Mouse (Mus musculus) retina, postnatal 7 days (tissue): ENCODE measurements around the gene Ubash3b.

ENCODE experiments used
- DNase-seq: peaks from one replicate; pipeline ENCODE4 v3.0.0-alpha.2; 2012; ENCODE audit warnings: low read depth, low spot score

Ubash3b gene

DNA sequence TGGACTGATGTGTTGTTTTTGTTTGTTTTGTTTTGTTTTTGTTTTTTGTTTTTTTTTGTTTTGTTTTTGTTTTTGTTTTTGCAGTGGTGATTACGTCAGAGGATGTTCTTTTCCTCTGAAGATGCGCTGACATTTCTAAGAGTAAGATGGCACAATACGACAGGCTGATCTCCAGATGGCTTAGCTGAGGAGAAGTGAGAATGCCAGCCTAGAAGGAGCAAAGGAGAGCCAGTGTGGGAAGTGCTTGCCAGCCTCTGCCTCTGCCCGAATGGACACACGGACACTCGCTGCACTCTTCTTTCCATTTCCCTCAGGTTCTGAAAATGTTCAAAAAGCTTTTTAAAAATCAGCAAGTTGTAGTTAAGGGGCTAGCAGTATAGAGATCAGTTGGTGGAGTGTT, 6.7 kb upstream of the Ubash3b start:
- DNase-seq = no peak

DNA sequence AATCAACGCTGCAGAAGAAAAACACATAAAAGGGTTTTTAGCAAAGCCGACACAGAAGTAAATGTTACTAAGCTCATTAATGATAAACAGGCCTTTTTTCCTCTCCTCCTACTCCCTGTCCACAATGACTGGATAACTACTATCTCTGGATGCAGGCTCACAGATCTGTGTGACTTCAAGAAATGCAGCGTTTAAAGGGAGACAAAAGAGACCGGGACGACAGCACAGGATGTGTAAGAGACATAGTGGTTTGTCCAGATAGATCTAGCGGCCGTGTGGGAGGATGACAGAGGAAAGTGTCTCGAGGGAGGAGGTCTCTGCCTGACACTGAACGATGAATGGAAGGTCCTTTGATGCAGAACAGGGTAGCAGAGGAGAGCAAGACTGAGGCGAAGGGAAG, 5.4 kb upstream of the Ubash3b start:
- DNase-seq = no peak

DNA sequence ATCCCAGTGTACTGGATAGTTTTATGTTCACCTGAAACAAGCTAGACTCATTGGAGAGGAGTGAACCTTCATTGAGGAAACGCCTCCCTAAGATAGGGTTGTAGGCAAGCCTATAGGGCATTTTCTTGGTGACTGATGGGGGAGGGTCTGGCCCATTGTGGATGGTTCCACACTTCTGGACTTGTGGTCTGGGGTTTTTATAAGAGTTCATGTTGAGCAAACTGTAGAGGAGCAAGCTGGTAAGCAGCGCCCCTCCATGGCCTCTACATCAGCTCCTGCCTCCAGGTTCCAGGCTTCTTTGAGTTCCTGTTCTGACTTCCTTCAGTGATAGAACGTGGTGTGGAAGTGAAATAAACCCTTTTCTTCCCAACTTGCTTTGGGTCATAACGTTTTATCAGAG, 866 bp upstream of the Ubash3b start:
- DNase-seq = no peak

DNA sequence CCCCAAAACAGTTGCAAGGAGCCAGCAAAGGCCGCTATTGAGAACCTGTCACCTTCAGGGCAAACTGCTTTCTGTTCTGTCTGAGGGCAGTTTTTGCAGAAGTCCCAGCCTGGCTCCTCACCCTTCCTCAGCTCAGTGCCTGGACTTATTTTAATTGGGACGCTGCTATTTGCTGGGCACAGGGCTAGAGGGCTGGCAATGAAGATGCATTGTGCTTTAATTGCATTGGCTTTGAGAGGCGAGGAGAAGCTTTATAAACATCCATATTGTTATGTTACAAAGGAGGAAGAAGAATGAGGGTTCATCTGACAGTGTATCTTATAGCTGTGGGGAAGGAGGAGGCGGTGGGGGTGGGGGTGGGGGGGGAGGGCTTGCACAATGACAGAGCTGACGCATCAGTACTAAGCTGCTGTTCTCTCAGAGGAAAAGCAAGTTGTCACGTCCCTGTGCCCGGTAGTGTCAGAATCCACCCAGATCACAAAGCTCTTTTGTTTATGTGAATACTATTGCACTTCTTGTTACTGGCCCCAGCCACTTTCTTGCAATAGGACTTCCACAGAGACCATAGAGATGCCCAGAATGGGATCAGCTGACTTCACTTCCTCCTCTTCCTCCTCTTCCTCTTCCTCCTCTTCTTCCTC, 841 bp downstream of the Ubash3b start:
- DNase-seq = no peak

DNA sequence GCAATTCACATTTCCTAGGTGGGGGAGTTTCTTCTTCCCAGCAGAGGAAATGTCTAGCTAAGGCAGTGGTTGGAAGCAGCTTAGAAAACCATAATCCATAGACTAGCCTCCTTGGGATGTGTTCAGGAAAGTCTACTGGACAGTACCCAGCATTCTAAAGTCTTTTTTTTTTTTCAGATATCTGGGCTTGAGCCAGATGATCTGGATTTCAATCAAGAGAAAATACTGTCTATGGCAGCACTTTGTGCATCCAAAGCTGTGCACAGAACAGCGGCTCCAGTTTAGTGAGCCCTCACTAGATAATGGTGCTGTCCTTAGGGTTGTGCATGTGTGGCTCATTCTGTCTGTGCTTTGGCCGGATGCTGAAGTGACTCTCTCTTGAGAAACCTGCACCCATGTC, 2.3 kb downstream of the Ubash3b start:
- no peak for DNase-seq

DNA sequence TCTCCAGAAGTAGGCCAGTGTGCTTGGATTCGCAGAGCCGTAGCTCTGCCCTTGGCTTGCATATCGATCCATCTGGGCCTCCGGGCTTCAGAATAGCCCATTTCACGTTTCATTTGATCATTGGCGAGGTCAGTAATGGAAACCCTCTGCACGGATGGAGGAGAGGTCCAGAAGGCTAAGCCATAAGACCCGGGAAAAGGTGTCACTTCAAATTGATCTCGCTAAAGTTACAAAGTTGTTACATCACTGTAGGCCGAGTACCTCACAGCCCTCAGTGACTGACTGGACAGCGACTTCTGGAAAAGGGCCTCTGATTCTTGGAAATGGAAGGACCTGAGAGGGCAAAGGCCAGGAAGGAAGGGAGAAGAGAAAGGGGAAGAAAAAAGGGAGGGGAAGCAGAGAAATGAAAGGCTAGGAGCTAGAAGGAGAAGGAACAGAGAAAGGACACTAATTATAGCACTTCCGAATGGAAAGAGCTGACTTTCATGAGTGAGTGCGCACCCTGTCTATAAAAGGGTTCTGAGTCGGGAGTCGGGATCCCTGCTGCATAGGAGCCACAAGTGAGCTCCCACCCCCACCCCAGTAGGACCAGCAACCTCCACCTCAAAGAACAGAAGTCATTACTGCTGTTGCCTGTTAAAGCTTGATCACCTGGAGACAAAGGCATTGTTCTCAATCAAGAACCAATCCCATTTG, 3.5 kb downstream of the Ubash3b start:
- DNase-seq = no peak

DNA sequence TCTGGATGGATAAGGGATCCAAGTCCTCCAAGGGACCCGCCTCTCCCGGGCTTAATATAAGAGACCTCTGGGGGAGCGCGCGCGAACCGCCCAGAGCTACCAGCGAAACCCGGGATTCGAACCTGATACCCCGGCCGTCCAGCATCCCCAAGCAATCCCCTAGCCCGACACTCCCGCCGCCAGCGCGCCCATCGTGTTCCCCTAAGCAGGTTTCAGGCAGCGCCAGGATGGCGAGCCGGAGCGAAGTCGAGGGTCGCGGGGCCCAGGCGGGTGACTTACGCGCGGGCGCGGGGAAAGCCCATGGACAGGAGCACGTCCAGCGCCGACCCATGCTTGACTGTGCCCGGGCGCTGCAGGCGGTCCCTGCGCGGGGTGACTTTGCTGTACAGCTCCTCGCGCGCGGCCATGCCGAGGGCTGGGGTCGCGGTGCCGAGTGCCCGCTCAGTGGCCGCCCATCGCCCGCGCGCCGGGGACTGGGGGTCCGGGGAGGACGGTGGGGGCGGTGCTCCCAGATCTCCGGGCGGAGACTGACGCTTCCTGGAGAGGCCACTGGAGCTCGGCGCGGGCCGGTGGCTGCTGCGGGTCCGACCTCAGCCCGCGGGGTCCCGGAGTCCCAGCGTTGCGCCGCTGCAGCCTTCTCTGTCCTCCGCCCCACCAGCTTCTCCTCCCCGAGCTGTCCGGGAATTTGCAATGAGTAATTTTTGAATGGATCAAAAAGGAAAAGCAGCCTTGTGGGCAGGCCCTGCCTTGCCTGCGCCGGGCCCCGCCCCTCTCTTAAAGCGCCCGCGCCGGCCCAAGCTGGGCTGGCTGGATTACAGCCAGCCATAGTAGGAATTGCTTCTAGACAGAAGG, 4.3 kb downstream of the Ubash3b start:
- peak; percentile 56 for DNase-seq

DNA sequence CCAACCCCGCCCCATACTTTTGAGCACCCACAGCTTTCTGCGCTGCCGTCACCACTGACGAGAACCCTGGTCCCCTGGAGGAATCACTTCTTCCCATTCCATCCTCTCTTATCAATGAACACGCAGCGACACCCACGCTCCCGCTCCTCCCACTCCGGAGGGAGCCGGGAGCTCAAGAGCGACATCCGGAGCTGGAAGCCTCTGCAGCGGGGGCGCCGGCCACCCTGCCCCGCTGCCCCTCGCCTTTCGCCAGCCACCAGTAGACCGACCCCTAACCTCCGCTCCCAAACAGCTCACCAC, 4.8 kb downstream of the Ubash3b start:
- no peak for DNase-seq

DNA sequence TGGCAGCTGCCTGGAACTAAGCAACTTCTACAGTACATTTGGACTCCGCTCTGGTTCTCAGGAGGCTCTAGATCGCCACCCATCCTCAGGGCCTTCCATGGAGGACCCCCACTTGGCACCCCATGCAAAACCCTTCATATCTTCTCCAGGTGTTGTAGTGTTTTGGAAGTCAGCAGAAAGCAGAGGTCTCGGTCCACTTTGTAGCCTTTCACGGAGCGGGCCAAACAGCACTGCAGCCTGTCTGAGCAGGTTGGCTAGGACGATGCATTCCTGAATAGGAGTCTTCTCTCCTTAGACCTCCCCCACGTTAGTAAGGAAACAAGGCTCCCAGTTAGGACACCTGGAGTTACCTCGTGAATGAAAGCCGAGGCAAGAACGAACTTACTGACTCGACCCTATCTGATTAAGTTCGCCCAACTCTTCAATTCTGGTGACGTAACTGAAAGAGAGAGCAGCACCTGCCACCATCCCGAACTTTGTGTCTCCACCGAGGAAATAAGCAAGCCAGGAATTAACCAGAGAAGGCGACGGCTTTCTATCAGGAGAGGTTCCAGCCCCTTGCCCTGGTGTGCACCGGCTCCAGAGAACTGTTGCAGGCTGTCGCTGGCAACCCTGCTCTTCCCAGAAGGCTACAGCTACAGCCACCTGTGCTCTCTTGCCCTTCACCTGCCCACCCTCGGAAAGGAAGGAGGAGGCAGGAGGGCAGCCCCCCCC, 5.3 kb downstream of the Ubash3b start:
- no peak for DNase-seq

DNA sequence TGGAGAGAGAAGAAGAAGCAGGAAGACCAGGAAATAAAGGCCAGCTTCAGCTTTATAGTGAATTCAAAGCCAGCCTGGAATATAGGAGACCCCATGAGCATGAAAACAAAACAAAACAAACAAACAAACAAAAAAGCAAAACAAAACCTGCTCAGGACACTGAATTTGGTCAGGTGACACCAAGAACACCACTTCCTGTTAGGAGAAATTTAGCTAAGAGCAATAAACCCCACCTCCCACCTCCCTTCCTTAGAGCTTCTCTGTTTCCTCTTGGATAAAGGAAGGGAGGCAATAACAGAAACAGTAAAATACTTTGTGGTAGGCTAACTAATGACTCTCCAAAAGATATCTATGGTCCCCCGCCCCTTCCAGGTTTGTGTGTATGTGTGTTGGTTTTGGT, 7.5 kb downstream of the Ubash3b start:
- DNase-seq = no peak

DNA sequence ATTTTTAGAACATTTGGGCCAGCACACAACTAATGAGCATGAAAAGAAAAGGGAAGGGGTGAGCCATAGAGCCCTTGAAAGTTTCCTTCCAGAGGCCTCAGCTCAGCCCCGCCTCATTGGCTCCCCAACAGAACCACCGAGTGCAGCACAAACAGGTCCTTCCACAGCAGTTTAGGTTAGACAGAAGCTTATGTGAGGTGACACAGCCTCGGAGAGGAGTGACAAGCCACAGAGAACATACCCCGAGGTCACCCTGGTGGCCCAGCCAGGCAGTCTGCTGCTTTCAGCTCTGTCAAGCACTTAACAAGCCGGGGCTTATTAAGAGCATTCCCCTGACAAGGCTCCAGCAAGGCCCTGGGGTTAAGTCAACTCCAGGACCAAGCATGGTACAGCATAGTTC, 8.4 kb downstream of the Ubash3b start:
- DNase-seq = no peak

DNA sequence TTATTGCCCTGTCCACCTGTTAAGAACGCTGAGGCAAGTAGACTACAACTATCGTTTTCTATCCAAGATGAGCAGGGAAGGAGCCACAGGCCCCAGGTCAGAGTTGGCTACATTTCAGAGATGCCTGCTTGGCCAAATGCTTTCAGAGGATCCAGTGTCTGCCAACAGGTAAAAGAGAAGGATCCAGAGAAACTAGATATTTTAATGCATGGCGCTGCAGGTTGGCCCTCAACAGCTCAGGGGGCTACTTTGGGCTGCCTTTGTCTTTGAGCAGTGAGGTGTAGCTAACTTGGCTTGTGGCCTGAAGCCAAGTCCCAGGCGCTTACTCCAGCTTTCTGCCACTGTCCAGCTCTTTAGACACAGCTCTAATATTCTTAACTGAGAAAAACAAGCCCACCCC, 10.0 kb downstream of the Ubash3b start:
- no peak for DNase-seq

DNA sequence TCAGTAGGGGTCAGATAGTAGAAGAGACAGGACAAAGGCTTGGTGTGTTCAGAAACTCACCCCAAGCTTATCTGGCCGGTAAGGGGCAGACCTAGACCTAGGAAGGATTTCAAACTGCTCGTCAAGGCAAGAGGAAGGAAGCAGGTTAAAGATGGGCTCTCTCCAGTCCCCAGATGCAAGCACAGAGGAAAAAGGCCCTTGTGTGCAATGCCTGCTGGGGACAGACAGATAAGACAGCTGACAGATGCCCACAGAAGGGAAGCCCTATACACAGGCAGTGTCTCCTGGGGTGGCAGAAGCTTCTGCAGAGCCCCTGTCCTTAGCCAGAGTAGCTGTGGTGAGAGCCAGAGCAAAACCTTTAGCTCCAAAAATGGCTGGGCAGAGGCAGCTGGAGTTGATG, 11.6 kb downstream of the Ubash3b start:
- no peak for DNase-seq

DNA sequence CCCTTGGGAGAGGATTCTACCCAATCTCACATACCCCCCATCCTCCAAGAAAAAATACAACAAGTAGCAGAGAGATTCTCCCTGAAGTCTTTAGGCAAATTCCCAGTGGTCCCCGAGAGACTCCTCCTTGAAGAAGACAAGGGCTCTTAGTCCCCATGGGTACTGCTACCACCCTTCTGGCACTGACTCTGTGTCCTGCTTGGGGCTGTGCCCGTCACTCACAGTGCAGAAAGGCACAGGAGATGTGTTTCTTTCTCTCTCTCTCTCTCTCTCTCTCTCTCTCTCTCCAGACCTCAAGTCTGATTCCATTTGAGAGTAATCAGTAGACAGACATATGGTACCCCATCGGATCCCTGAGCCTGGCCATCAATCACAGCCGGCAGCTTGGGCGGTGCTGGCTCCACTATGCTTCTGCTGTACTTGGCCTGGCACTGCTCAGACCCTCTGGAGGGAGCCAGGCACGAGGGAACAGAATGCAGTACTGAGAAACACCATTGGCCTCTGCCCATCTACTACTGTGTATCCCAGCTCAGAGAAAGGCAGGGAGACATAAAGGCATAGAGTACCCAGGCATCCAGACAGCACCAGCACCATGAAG, 12.3 kb downstream of the Ubash3b start:
- DNase-seq = no peak

DNA sequence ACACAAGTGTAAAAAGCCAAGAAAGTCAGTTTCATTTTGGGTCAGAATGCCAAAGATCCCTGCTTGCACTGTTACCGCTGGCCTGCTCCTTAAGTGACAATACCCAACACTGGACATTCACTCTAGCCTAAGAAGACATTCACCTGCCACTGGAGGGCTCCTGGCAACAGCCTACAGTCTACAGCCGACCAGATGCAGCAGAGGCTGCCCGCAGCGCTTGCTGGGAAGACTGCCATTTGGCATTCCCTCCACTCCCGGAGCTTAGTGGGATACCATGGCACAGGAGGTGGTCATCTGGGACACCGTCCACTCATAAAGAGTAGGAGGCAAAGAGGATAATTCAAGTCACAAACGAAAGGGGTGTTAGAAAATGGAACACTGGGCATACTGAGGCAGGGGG, 12.9 kb downstream of the Ubash3b start:
- DNase-seq = no peak

DNA sequence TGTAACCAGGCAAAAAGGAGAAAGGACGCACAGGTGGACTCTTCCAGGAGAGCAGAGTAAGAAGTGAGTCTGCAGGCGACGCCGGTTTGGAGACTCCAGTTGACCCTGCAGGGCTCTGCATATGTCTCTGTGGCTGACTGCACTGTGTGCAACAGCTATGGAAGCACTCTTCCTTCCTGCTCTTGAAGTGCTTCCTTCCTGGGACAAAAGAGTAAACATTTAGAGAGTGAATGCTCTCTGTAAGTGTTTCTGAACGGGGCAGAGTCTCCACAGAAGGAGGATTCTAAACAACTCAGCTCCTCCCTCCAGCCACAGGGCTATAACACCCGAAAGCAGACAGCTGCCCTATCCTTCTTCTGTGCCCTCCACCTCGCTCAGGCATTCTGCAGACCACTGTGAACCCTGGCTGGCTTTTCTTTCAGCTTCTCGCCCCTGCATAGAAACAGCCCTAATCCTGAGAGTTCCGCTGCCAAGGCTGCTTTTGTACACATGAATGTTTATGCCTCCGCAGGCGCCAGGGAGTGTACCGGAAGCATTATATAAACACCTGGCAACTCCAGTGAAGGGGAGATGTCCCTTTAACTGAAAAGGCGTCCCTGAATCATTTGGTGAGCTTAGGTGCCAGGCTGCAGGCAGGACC, 14.2 kb downstream of the Ubash3b start:
- no peak for DNase-seq

DNA sequence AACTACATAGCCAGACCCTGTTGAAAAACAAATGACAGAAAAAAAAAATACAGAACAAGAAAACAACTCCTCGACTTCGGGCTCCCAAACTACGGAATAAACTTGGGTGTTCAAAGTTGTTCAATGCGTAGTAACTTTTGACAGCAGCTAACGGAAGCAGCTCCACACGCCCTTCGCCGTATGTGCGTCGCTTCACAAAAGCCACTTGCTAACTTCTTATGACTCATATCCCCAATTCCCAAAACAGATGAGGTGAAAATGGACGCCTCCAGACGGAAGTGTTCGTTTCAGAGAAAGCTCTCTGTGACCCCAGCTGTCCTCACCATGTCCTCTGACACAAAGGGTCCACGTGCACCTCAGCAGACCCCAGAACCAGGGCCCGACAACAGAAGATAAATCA, 17.7 kb downstream of the Ubash3b start:
- DNase-seq = no peak

DNA sequence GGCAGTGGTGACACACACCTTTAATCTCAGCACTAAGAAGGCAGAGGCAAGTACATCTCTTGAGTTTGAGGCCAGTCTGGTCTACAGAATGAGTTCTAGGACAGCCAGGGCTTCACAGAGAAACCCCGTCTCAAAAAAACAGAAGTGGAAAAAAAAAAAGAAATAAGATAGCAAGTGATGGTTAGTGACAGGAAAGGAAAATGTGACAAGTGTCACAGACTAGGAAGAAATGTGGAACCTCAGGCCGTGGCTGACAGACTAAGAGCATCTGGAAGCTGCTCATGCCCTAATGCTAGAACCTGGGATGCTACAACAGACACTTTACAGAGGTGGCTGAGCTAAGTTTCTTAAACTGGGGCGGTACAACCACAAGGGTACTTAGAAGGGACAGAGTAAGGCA, 18.4 kb downstream of the Ubash3b start:
- no peak for DNase-seq

DNA sequence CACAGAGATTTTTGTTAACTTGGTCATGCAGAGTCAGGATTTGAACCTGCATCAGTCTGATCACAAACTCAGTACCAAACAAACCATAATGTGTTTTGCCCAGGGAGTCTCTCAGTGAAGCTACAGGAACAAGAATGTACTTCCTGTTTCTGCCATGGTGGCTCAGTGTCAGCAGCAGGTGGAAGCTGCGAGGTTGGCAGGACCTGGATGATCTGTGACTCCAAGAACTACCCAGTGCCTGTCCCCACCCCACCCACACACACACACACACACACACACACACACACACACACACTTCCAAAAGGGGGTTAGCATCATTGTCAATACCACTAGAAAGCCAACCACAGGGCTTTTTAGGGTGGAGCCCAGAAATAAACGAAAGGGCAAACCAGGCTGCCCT, 20.5 kb downstream of the Ubash3b start:
- DNase-seq = no peak

DNA sequence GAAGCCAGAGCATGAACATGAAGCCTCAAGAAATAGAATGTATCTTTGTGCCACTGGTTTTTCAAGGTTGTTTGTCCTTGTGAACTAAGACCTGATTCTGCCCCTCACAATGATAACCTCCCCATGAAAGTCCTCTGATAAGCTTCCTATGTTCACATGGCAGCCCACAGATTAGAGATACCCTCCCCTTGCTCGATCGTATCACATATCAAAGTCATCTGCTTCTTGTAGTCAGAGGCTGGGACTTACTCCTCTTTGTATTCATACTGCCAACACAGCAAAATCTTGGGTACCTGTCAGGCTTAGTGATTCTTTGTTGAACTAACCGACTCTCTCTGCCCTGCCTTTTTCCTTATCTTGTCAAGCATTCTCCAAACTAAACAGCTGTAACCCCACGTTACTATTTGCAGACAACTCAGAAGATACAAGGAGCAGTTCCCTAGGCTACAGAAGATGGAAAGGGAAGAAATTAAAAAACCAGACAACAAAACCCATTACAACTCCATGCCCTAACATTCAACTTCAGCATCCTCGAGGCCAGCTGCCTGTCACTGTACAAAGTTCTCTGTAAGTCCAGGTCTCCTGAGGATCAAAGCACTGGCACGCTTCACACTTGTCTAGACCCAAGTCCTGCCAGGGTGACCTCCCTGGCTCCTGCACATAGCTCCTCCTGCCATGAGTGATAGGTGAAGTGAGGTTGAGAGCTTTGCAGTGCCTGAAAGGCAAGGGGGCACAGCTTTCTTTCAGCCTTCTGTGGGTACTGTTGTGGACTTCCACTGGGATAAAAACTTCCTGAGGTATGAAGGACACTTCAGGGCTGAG, 22.3 kb downstream of the Ubash3b start:
- no peak for DNase-seq
